Mouse (Mus musculus): ENCODE measurements at regions not wholly inside any gene's neighbourhood (a gene's known extent, or its start where the extent isn't known, plus 50 kb on each side); places are given as distances from the start of the nearest gene placed in this dataset.

DNA sequence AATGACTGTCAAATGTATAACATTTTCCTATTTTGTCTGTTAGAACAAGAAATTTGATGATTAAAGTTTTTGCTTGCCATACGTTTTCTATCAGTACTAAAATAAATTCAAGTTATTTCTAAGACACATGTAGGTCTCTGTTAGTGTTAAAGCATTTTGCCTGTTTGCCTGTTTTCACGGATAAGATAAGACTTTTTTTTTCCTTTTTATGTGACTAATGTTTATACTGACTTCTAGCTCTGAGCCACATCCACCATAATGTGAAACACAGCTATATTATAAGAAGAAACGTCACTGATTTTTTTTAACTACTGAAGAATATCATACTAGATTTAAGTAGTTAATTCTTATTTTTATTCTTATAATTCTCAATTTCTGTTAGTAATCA lies 1012.6 kb downstream of the Cdh8 start:
- H3K4me2 ChIP-seq (replicated peaks), result no peak overlapping the region
- no peaks in the 10 kb centered on the region for H3K36me3 ChIP-seq
- no peak for ATAC-seq
- H3K9me3 ChIP-seq, result no peaks in the 10 kb centered on the region
- H3K4me1 ChIP-seq (replicated peaks), result no peaks in the 10 kb centered on the region
- H3K9ac ChIP-seq (replicated peaks), result no peak overlapping the region
- H3K4me3 ChIP-seq (replicated peaks), result no peak overlapping the region
- H3K27ac ChIP-seq, result no peak overlapping the region
- H3K27me3 ChIP-seq, result no peaks in the 10 kb centered on the region
- 80% methylated on average over 3 of the region's 3 CpGs for WGBS

DNA sequence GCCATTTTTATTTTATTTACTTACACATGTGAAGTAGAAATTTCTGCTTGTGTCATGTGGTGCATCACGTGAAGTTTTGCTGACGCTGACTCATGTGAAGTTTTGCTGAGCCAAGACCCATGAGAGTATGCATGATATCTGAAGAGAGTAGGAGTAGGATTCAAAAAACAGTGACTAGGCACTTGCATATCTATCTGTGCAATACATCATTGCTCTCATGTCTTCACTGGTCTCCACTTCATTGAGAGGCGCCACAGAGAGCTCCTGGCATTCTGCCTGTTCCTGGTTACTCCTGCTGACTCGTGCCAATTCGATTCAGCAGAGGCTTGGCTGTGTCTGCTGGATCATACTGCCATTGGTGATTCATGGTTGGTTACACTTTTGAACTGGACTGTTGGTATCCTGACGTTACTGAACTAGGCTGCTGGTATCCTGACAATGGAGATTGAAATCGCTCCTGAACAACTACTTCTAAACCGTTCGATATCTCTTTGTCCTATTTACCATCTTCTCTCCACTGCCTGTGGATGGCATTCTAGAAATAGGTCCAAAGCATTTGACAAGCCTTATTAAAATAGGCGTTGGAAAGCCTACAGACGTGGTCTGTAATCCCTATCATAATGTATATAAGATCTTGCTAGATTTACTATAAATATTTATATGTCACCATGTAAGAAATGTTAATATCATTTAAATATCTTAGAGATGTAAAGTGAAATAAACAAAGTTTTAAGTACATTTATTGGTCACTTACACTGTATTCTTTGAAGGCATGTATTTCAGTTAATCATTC lies 1013.2 kb downstream of the Cdh8 start:
- Histone ChIP-seq H3K9me3 (no peaks in the 10 kb centered on the region), H3K4me3 (replicated peaks) (no peak overlapping the region), H3K9ac (replicated peaks) (no peak overlapping the region), H3K4me1 (replicated peaks) (no peaks in the 10 kb centered on the region), H3K36me3 (no peaks in the 10 kb centered on the region), H3K4me2 (replicated peaks) (no peak overlapping the region), H3K27ac (no peak overlapping the region), H3K27me3 (no peaks in the 10 kb centered on the region)
- WGBS, result 86% methylated on average over 11 of the region's 11 CpGs
- no peak for ATAC-seq

DNA sequence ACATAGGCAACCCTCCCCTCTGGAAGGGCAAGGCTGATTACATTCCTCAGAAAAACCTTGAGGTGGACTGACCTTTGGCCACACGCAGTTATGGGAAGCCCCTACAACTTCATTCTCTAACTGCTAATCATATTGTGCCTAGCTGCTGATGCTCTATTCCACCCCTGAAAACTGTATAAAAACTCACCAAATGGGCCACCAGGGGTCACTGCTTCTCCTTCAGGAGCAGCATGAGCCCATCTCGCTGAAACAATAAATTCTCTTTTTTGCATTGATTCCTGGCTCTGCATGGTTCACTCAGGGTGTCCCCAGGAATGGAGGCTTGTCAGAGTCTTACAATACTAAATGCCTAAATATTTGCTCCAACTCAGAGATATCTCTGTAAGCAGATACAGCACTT lies 1034.5 kb downstream of the Cdh8 start:
- no peak overlapping the region for H3K4me3 ChIP-seq (replicated peaks)
- no peaks in the 10 kb centered on the region; the same call in 1 of the 2 replicates for H3K9me3 ChIP-seq
- no peaks in the 10 kb centered on the region for H3K36me3 ChIP-seq
- no peak overlapping the region for H3K9ac ChIP-seq (replicated peaks)
- H3K4me2 ChIP-seq (replicated peaks), result no peak overlapping the region
- no peak overlapping the region for H3K27ac ChIP-seq
- WGBS, result 85% methylated on average over 2 of the region's 2 CpGs
- no peaks in the 10 kb centered on the region for H3K4me1 ChIP-seq (replicated peaks)
- H3K27me3 ChIP-seq, result no peaks in the 10 kb centered on the region
- ATAC-seq, result no peak

DNA sequence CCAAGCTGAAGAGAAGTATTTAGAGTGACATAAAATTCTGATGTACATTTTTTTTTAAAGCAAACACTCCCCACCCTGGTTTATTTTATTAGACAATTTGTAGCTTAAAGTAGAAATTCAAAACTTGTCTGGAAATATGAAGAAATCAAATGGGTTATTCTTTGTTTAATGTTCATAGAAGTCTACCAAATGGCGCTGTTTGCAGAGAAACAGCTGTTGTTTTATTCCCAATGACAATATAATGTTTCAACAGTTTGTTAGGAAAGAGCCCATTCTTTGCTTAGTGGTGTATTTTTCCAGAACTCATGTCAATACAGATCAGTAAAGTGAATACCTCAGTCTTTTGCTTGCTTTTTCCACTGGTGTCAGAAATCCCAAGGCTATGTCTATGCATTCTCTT lies 1035.9 kb downstream of the Cdh8 start:
- no peaks in the 10 kb centered on the region; the same call in 1 of the 2 replicates for H3K9me3 ChIP-seq
- H3K36me3 ChIP-seq, result no peaks in the 10 kb centered on the region
- H3K9ac ChIP-seq (replicated peaks), result no peak overlapping the region
- H3K27me3 ChIP-seq, result no peaks in the 10 kb centered on the region
- no peaks in the 10 kb centered on the region for H3K4me1 ChIP-seq (replicated peaks)
- no peak overlapping the region for H3K27ac ChIP-seq
- H3K4me2 ChIP-seq (replicated peaks), result no peak overlapping the region
- WGBS, result 92% methylated on average over 1 of the region's 1 CpGs
- no peak for ATAC-seq
- H3K4me3 ChIP-seq (replicated peaks), result no peak overlapping the region

DNA sequence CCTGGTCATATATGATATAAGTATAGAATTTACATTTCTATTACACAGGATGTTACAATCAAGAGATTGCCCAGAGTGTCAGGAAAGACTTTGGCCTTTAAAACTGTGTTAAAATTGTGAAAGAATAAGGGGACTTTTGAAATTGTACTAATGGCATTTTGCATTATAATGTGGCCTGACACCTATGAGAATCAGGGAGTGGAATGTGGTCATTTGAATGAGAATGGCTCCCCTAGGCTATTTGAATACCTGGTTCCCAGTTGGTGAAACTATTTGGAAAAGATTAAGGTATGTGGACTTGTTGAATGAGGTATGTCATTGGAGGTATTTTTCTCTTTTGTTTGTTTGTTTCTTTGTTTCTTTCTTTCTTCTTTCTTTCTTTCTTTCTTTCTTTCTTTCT lies 1038.5 kb downstream of the Cdh8 start:
- Histone ChIP-seq H3K4me2 (replicated peaks) (no peak overlapping the region), H3K36me3 (no peaks in the 10 kb centered on the region), H3K4me3 (replicated peaks) (no peak overlapping the region), H3K27me3 (no peaks in the 10 kb centered on the region), H3K9ac (replicated peaks) (no peak overlapping the region), H3K27ac (no peak overlapping the region), H3K4me1 (replicated peaks) (no peaks in the 10 kb centered on the region), H3K9me3 (no peaks in the 10 kb centered on the region; the same call in 1 of the 2 replicates)
- ATAC-seq, result no peak

DNA sequence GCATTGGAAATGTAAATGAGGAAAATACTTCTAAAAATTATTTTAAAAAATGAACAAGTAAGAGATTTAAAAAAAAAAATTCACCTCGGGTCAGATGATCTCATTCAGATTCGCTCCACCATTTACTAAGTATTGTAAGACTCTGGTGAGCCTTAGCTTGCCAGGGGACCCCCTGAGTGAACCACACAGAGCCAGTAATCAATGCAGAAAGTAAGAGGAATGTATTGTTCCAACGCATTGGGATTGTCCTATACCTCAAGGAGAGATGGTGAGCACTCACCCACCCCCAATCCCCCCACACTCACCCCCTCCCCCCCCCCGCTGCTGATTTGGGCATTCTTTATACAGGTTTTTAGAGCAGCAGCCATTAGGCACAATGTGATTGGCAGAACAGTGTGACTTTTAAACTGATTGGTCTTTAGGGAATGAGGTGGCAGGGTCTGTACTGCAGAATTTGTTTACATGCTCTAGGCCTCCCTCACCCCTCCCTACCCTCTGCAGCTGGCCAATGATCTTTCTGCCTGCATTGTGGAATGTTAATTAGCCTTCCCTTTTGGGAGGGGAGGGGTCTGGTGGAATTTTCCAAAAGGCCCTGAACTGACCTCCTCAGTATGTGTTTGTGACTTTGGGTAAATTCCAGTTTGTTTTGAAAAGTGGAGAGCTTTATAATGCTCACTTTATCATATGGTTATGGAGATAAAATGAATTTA lies 1043.4 kb downstream of the Cdh8 start:
- Histone ChIP-seq H3K36me3 (no peaks in the 10 kb centered on the region), H3K9me3 (no peaks in the 10 kb centered on the region), H3K27me3 (no peaks in the 10 kb centered on the region), H3K27ac (no peak overlapping the region), H3K4me3 (replicated peaks) (no peak overlapping the region), H3K4me1 (replicated peaks) (no peaks in the 10 kb centered on the region), H3K4me2 (replicated peaks) (no peak overlapping the region), H3K9ac (replicated peaks) (no peak overlapping the region)
- no peak for ATAC-seq
- 34% methylated on average over 3 of the region's 4 CpGs for WGBS

DNA sequence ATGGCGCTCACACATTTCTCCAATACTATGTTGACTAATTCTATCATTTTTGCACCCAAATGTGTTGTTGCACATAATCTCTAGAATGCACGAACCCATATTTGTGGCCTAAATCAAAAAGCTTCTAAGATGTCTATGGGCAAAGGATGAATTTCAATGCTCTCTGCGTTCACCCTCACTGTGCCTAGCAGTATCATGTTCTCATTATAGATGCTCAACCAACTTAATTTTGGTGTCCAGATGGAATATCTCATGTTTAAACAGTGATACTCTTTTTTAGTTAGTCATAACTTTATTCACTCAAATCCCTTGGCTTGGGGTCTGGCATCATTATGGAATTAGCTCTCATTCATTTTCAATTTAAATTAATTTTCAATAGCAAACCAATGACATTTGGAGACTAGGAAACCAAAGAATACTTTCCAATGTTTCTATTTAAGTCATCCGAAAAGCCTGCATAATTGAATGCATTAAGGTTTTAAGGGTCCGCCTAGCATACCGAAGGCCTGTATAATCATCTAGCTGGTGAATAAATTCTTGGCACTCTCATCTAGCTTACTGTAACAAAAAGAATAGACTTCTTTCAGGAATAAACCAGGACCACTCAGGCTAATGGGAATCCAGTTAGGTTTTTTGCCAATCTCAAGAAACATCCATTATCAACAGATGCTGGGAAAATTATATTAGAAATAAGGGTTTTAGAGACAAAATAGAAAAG lies 1050.7 kb downstream of the Cdh8 start:
- no peaks in the 10 kb centered on the region for H3K4me1 ChIP-seq (replicated peaks)
- H3K9ac ChIP-seq (replicated peaks), result no peak overlapping the region
- H3K4me3 ChIP-seq (replicated peaks), result no peak overlapping the region
- no peaks in the 10 kb centered on the region for H3K27me3 ChIP-seq
- no peak overlapping the region for H3K4me2 ChIP-seq (replicated peaks)
- WGBS, result 76% methylated on average over 6 of the region's 6 CpGs
- H3K27ac ChIP-seq, result no peak overlapping the region
- ATAC-seq, result no peak
- H3K36me3 ChIP-seq, result no peaks in the 10 kb centered on the region
- H3K9me3 ChIP-seq, result no peaks in the 10 kb centered on the region

DNA sequence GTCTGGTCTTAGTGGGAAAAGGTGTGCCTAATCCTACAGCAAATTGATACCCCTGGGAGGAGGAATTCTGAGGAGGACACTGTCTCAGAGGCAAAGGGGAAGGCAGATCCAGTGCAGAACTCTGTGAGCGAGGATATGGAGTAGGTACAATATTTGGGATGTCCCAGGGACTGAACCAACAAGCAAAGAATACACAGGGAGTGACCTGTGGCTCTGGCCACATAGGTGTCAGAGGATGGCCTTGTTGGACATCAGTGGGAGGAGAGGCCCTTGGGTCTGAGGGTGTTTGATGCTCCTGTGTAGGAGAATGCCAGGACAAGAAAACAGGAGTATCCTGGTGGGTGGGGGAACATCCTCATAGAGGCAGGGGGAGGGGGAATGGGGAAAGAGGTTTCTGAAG lies 1079.0 kb downstream of the Cdh8 start:
- H3K4me3 ChIP-seq (replicated peaks), result no peak overlapping the region
- no peaks in the 10 kb centered on the region for H3K4me1 ChIP-seq (replicated peaks)
- H3K4me2 ChIP-seq (replicated peaks), result no peak overlapping the region
- ATAC-seq, result no peak
- no peak overlapping the region for H3K9ac ChIP-seq (replicated peaks)
- H3K9me3 ChIP-seq, result no peaks in the 10 kb centered on the region
- H3K27me3 ChIP-seq, result no peaks in the 10 kb centered on the region
- no peaks in the 10 kb centered on the region for H3K36me3 ChIP-seq
- WGBS, result 84% methylated on average over 1 of the region's 1 CpGs
- no peak overlapping the region for H3K27ac ChIP-seq

DNA sequence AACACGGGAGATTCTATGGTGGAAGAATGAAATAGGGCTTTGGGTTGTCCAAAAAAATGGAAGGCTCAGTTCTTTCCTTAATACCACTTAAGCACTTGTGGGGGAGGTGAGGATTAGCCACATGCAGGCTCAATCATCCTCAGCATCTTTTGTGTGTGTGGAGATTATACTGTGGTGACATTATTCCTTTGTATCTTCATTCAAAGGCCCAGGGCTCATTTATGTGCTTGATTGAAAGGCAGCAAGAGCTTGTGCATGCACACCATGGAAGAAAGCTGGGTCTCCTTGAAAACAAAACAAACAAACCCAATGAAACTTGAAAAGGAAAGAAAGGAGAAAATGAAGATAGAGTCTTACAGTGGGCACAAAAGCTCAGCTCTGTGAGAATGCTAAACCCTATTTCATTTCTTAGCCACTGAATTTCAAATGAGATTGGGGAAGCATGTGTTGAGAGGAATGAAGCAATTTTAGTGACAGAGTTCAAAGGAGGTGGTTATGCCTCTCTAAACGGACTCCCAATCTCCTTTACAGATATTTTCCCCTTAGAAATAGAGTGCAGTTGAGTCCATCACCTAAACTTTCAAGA lies 1106.8 kb downstream of the Cdh8 start:
- peaks cover 21% of the 10 kb centered on the region for H3K27me3 ChIP-seq
- peak; percentile 97 for ATAC-seq
- H3K9me3 ChIP-seq, result no peaks in the 10 kb centered on the region
- H3K4me2 ChIP-seq (replicated peaks), result no peak overlapping the region
- 3% methylated on average over 2 of the region's 2 CpGs for WGBS
- peaks cover 12% of the 10 kb centered on the region; the same call in 1 of the 2 replicates for H3K4me1 ChIP-seq (replicated peaks)
- no peak overlapping the region for H3K27ac ChIP-seq
- no peak overlapping the region for H3K4me3 ChIP-seq (replicated peaks)
- H3K9ac ChIP-seq (replicated peaks), result no peak overlapping the region
- H3K36me3 ChIP-seq, result no peaks in the 10 kb centered on the region

DNA sequence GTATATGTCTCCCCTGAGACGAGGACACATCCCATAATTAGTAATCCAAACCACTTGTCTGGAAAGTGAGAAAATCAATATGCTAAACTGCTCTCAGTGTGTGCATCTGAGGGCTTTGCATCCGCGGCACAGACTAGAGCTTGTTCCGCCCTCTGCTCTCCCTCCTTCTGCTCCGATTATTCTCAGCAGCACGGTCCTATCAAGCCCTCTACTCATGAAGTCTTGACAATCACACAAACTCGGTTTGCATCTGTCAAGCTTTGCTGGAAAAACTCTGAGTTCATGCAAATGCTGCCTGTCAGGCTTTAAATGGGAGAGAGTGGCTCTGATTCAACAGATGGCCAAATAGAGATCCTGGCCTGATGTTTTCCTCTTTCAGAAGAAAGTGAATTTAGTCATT lies 1121.3 kb downstream of the Cdh8 start:
- ATAC-seq, result 0 out of 2 replicates have a peak, but pooled peaks have one; percentile 40
- WGBS, result 23% methylated on average over 7 of the region's 7 CpGs
- Histone ChIP-seq H3K36me3 (no peaks in the 10 kb centered on the region), H3K27ac (no peak overlapping the region), H3K27me3 (peaks cover 5% of the 10 kb centered on the region; the same call in 1 of the 2 replicates), H3K9ac (replicated peaks) (no peak overlapping the region), H3K4me2 (replicated peaks) (peak overlapping the region; percentile 24; the same call in 1 of the 2 replicates), H3K4me1 (replicated peaks) (peaks cover 6% of the 10 kb centered on the region), H3K4me3 (replicated peaks) (no peak overlapping the region), H3K9me3 (no peaks in the 10 kb centered on the region)

DNA sequence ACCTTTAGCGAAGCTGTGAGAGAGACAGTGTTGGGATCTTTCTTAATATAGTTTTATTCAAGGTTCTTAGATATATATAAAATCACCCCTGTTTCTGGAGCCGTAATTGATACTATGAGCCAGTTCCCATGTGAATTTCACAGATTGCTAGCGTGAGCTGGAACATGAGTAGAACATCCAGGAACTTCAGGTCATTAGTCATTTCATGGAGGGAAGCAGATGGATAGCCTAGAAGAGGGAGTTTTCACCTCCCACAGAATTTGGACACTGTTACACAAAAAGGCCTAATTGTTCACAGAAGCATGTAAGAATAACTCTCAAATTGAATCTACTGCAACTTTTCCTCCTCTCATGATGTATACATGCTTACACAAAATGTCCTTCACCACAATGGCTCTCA lies 1156.0 kb downstream of the Cdh8 start:
- no peak overlapping the region for H3K9ac ChIP-seq (replicated peaks)
- no peaks in the 10 kb centered on the region for H3K4me1 ChIP-seq (replicated peaks)
- ATAC-seq, result no peak
- no peak overlapping the region for H3K4me2 ChIP-seq (replicated peaks)
- no peaks in the 10 kb centered on the region for H3K36me3 ChIP-seq
- no peaks in the 10 kb centered on the region for H3K27me3 ChIP-seq
- H3K4me3 ChIP-seq (replicated peaks), result no peak overlapping the region
- 91% methylated on average over 3 of the region's 3 CpGs for WGBS
- no peak overlapping the region for H3K27ac ChIP-seq
- no peaks in the 10 kb centered on the region for H3K9me3 ChIP-seq
